Mouse (Mus musculus): ENCODE measurements around the gene Olfr357. TPM values are rescaled to one million over a fixed set of nuclear protein-coding genes. Genes with fewer than 3 reads are reported as not detected.

Olfr357 gene
- total RNA-seq (2014; fragmentation: Nextera tagmentation) (not detected in 2 replicates), total RNA-seq (2017) (not detected in 2 replicates)

GRCm38 (mm10) chr2:36993527-36993926, at the start of gene Olfr357:
Gene Olfr357, plus strand, starts transcription at chr2:36993827.
- ATAC-seq (replicated peaks; ENCODE audit: low FRiP score, low TSS enrichment, poor library complexity, severe bottlenecking): no peak

- no peak for ATAC-seq (replicated peaks; ENCODE audit: low FRiP score, low TSS enrichment, poor library complexity, severe bottlenecking)
These were observed 3.4 kb downstream of the Olfr357 start for GRCm38 (mm10) chr2:36997030-36997429.

- no peak for ATAC-seq (replicated peaks; ENCODE audit: low FRiP score, low TSS enrichment, poor library complexity, severe bottlenecking)
These were observed 15.6 kb downstream of the Olfr357 start, which contains the start of gene Olfr358 for GRCm38 (mm10) chr2:37009235-37009634. Gene Olfr358, minus strand, starts transcription at chr2:37009335.

Other genes with a start within 250 kb of the Olfr357 start
- gene Olfr348, start 209.6 kb upstream of the Olfr357 start, total RNA-seq (2014; fragmentation: Nextera tagmentation): not detected in 2 replicates
- not detected in 2 replicates for gene Olfr348, start 209.6 kb upstream of the Olfr357 start, total RNA-seq (2017)
- not detected in 2 replicates for gene Olfr50, start 203.3 kb upstream of the Olfr357 start, total RNA-seq (2014; fragmentation: Nextera tagmentation)
- gene Olfr50, start 203.3 kb upstream of the Olfr357 start, total RNA-seq (2017): not detected in 2 replicates
- gene Olfr3, start 176.8 kb upstream of the Olfr357 start, total RNA-seq (2014; fragmentation: Nextera tagmentation): not detected in 2 replicates
- not detected in 2 replicates for gene Olfr3, start 176.8 kb upstream of the Olfr357 start, total RNA-seq (2017)
- not detected in 2 replicates for gene Olfr350, start 147.5 kb upstream of the Olfr357 start, total RNA-seq (2014; fragmentation: Nextera tagmentation)
- not detected in 2 replicates for gene Olfr350, start 147.5 kb upstream of the Olfr357 start, total RNA-seq (2017)
- gene Olfr351, start 131.2 kb upstream of the Olfr357 start, total RNA-seq (2014; fragmentation: Nextera tagmentation): not detected in 2 replicates
- gene Olfr351, start 131.2 kb upstream of the Olfr357 start, total RNA-seq (2017): not detected in 2 replicates
- gene Olfr352, start 125.4 kb upstream of the Olfr357 start, total RNA-seq (2014; fragmentation: Nextera tagmentation): not detected in 2 replicates
- not detected in 2 replicates for gene Olfr352, start 125.4 kb upstream of the Olfr357 start, total RNA-seq (2017)
- not detected in 2 replicates for gene Olfr353, start 100.9 kb upstream of the Olfr357 start, total RNA-seq (2014; fragmentation: Nextera tagmentation)
- gene Olfr353, start 100.9 kb upstream of the Olfr357 start, total RNA-seq (2017): not detected in 2 replicates
- not detected in 2 replicates for gene Olfr354, start 88.1 kb upstream of the Olfr357 start, total RNA-seq (2014; fragmentation: Nextera tagmentation)
- not detected in 2 replicates for gene Olfr354, start 88.1 kb upstream of the Olfr357 start, total RNA-seq (2017)
- gene Olfr355, start 64.9 kb upstream of the Olfr357 start, total RNA-seq (2014; fragmentation: Nextera tagmentation): not detected in 2 replicates
- not detected in 2 replicates for gene Olfr355, start 64.9 kb upstream of the Olfr357 start, total RNA-seq (2017)
- not detected in 2 replicates for gene Olfr356, start 56.7 kb upstream of the Olfr357 start, total RNA-seq (2014; fragmentation: Nextera tagmentation)
- not detected in 2 replicates for gene Olfr356, start 56.7 kb upstream of the Olfr357 start, total RNA-seq (2017)
- not detected in 2 replicates for gene Olfr358, start 15.5 kb downstream of the Olfr357 start, total RNA-seq (2014; fragmentation: Nextera tagmentation)
- not detected in 2 replicates for gene Olfr358, start 15.5 kb downstream of the Olfr357 start, total RNA-seq (2017)
- not detected in 2 replicates for gene Olfr360, start 71.9 kb downstream of the Olfr357 start, total RNA-seq (2014; fragmentation: Nextera tagmentation)
- gene Olfr360, start 71.9 kb downstream of the Olfr357 start, total RNA-seq (2017): not detected in 2 replicates
- not detected in 2 replicates for gene Olfr361, start 95.5 kb downstream of the Olfr357 start, total RNA-seq (2014; fragmentation: Nextera tagmentation)
- not detected in 2 replicates for gene Olfr361, start 95.5 kb downstream of the Olfr357 start, total RNA-seq (2017)
- not detected in 2 replicates for gene Olfr362, start 124.1 kb downstream of the Olfr357 start, total RNA-seq (2014; fragmentation: Nextera tagmentation)
- gene Olfr362, start 124.1 kb downstream of the Olfr357 start, total RNA-seq (2017): not detected in 2 replicates
- gene Olfr364-ps1, start 145.5 kb downstream of the Olfr357 start, total RNA-seq (2014; fragmentation: Nextera tagmentation): not detected in 2 replicates
- gene Olfr364-ps1, start 145.5 kb downstream of the Olfr357 start, total RNA-seq (2017): not detected in 2 replicates
- not detected in 2 replicates for gene Olfr365, start 194.4 kb downstream of the Olfr357 start, total RNA-seq (2014; fragmentation: Nextera tagmentation)
- not detected in 2 replicates for gene Olfr365, start 194.4 kb downstream of the Olfr357 start, total RNA-seq (2017)
- gene Olfr366, start 217.7 kb downstream of the Olfr357 start, total RNA-seq (2014; fragmentation: Nextera tagmentation): not detected in 2 replicates
- gene Olfr366, start 217.7 kb downstream of the Olfr357 start, total RNA-seq (2017): not detected in 2 replicates